Mouse (Mus musculus) ZHBTc4 (cell line): Measurements from ENCODE around the gene Gm45785.

Experiments used
- DNase-seq: peaks from one replicate; pipeline ENCODE4 v3.0.0-alpha.2; 2011; ENCODE audit warnings: low read depth, low spot score

The Gm45785 gene

DNA sequence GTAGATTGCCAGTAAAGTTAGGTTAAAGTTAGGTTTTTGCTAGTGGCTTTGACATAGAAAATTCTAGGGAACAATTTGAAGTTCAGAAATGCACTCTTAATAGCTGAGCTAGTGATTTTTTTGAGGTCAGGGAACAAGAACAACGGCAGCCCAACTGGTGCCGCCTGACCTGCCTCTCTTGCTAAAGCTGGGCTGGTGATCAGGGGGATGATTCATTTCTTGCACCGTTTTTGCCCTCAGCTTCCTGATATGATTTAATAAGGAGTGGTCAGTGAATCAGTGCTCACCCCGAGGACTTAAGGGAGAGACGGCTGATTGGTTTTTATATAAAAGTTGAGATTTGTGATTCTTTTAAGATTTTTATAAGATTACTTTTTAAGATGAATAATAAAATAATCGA is 24.7 kb downstream of the Gm45785 start:
- no peak for DNase-seq

DNA sequence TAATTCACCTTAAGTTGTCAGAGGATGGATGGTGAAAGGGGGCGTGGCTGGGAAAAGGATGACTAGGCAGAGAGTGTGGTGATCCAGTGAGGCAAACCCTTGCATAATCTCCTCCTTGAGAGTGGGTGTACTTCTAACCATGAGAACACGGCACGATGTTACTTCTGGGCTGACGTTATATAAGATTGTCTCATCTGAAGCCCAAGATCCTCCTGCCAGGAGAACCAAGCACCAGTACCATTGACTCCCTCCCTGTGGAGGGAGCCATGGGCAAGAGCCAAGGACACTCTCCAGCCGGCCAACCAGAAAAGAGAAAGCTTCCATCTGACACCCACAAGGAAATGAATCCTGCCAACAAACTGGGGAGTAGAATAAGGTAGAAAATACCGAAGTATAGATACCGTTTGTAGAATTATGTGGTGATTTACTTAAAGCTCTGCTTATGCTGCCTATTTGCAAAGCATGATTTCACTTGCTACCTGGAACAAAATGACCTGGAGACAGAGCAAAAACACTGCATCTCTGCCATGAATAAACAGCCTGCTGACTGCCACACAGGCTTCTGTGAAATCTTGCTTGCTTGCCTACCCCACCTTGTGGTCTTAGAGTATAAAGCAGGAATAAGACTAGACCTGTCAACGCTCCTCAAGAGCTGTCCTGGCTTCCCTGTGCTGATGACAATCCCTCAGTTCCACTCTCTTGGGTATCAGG is 27.8 kb downstream of the Gm45785 start:
- DNase-seq: peak; percentile 75

DNA sequence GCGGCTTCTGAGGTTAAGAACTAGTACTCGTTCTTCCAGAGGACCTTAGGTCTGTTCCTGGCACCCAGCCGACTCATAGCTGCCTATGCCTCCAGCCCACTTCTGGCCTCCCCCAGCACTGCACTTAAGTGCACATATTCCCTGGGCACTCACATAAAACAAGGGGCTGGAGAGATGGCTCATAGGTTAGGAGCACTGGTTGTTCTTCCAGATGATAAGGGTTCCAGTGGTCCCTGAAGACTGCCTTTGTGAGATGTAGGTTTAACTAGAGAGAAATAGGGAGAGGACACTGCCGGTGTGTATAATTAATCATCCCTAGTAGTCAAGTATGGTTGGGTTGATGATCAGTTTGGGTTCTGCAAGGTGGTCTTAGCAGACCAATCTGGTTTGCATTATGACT is 33.4 kb downstream of the Gm45785 start:
- DNase-seq: no peak

DNA sequence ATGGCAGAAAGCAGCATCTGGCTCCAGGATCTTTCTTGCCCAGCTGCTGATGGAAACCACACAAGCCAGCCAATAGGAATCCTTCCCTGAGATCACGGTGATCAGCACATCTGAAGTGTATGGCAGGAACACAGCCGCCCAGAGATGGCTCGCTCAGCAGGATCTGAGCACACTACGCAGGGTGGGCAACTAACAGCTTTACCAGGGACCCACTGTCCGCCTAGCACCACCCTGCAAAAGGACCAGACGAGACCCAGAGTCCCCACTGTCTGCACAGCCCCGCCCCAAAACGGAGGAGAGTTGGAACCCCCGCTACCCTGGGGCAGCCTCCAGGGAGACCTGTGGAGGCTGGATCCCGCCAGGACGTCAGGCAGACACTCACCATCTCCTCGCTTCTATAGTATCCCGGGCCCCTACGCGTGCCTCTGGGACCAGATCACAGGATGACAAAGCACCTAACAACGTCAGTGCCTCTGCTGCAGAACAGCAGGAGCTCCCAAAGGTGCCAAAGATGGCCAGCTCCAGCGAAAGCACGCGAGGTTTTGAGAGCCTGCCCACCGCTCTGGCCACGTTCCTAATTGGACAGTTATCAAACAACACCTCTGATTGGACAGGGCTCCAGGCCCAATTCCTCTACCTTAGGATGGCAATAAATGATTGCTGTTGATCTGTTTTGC is 34.3 kb downstream of the Gm45785 start, which contains the start of gene Zfp941:
Gene Zfp941, minus strand, starts transcription at position 526 of the 677 bp plus-strand sequence.
- peak; percentile 94 for DNase-seq

DNA sequence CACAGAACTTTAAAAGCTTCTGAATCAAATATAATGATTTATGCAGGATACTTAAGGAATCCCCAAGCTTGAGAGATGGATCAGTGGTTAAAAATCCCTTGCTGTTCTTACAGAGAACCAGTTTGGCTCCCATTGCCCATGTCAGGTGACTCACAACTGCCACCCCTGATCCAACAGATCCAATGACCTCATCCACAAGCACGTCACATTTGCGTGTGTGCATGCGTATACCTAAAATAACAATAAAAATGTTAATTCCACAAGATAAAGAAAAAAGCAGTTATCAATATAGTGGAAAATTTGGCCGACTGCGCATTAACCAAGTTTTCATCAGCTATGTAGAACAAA is 34.9 kb downstream of the Gm45785 start:
- no peak for DNase-seq

DNA sequence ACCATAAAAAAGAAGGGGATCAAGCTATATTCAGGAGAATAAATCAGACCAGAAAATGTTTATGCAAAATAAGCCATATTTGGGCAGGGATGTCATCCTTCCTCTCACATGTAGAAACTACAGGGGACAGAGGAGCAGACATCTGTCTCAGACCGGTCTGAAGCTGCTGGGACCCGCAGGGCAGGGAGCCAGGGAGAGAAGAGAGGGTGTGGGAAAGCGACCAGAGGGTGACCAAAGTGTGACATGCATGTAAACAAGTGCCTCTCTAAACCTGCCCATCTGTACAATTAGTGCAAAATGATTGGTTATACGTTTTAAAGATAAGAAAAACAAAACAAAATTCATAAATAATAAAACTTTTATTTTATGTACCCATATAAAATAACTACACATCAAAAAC is 36.0 kb downstream of the Gm45785 start:
- no peak for DNase-seq

DNA sequence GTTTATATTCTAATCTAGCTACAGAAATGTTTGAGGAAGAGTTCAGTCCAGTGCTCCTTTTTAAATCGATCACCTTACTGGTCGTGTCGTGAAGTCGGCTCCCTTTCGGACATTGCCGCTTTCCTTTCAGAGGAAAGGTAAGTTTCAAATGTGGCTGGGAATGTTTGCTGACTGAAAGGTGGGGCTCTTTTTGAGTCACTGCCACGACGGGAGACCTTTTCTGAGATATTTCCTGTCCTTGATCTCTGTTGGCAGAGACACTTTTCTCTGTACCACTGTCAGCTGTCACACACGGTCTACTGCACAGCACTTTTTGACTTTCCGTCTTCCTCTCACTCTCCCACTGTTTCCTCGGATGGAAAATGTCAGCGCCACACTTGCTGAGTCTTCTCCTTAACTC is 43.3 kb downstream of the Gm45785 start:
- no peak for DNase-seq

DNA sequence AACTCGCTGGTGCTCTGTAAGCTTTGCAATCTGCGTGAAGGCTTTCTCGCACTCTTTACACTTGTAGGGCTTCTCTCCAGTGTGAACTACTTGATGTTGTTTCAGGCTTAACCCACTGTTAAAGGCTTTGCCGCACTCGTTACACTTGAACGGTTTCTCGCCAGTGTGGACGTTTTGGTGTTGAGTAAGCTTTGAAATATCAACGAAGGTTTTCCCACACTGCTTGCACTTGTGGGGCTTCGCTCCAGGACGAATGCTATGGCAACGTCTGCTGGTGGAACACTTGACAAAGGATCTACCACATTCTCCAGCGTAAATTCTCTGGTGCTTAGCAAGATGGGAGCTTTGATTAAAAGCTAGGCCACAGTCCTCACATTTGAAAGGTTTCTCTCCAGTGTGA is 44.4 kb downstream of the Gm45785 start:
- no peak for DNase-seq

DNA sequence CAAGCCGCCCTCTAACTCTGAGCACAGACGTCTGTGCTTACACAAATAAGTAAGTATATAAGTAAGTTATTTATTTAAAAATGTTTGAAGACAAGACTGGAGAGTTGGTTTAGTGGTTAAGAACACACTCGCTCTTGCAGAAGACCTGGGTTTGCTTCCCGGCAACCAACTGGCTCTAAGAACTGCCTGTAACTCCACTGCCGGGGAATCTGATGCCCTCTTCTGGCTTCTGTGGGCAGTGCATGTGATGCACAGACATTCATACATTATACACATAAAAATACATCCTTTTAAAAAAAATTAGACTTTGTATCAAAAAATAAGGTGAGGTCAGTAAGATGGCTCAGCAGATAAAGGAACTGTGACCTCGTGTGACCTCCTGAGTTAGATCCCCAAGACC is 45.6 kb downstream of the Gm45785 start:
- DNase-seq: peak; percentile 72

DNA sequence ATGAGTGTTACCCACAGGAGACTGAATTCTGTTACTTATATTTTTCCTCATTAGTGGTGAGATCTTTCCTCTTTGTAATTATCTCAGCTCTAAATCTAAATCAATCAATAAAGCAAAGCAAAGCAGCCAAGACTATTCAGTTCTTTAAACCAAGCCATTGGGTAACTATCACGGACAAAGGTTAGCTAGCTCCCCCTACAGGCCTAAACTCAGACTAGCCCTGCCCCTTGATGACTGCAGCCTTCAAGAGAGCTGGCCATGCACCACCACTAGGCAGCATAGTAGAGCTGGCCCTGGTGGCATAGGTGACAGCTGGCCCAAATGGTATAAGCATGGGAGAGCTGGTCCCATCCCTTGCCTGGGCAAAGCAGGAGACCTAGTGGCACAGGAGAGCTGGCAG is 50.4 kb downstream of the Gm45785 start:
- peak; percentile 79 for DNase-seq

DNA sequence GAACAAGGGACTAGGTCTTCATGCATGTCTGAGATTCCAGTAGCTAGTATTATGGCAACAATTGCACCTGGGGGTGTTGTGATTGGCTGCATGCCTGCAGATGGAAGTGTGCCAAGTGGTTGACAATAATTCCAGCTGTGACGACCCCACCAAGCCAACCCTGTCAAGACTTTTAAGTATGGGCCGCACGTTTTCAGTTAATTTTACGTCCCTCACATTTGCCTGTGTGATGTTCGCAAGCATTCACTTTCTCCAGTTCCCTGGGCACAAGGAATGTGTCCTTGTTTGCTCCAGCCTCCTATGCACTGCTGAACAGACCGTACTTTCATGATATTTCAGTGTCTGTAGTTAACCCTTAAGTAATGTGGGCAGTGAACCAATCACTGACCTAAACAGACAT is 53.5 kb downstream of the Gm45785 start:
- no peak for DNase-seq

DNA sequence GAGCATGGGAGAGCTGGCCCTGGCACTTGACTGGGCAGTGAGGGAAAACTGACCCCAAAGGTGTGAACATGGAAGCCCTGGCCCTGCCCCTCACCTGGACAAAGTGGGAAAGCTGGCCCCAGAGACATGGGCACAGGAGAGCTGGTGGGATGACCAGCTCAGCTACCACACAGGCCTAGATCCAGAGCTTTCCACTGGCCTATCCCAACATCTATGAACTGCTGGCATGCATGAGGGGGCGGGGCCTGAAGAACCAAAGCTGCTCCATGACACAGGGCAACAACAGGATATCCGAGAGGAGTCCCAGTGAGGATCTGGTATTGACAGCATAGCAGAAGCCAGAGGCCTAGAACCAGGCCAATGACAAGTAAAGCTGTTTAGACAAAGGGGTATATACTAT is 57.9 kb downstream of the Gm45785 start:
- no peak for DNase-seq

DNA sequence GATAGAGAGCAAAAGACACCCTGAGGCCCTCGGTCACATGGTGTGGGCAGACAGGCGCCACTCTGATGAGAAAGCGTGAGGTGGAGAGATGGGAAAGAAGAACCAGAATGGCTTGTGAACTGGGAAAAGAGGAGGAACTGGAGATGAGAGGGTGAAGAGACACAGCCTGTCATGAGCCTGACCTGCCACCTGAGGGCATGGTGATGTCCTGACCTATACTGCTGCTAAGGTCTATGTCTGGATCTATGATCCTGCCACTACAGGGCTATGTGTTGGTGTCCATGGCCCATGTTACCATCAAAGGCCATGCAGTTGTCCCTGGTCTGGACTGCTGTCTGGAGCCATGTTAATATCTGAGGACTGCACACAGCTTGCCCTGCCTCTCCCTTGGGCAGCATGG is 58.5 kb downstream of the Gm45785 start:
- peak; percentile 25 for DNase-seq

DNA sequence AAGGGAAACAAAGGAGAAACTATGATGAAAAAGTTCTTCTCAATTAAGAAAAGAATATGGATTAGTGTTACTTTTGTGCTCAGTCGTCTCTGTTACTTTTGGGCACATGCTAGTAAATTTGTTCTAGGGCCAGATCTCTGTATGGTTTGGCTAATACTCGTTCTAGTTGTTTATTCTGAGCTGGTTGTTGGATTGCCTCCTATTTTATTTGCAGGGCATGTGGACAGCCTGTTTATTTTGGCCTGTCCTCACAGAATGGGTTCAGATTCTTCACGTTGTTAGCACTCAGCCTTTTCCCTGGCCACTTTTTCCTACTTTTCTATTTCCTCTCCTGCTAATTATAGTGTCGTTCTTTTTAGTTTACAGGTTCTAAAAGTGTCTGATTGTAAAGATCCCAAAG is 62.6 kb downstream of the Gm45785 start:
- no peak for DNase-seq

DNA sequence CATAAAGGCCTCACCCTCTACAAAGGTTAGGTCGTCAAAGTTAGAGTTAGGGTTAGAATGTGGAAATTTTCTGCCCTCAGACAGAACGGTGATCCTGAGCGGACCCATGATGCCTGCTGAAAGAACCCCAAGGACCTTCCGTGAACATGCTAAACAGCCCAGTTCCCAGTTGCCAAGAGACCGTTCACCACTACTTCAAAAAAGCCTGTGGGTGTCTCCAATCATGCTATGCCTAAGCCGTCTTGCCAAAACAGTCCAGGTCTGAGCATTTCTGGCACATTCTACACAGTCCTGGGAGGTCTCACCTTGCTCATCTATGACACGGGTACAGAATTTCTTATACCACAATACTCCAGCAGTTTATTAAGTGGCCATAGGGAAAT is 68.1 kb downstream of the Gm45785 start:
- no peak for DNase-seq

DNA sequence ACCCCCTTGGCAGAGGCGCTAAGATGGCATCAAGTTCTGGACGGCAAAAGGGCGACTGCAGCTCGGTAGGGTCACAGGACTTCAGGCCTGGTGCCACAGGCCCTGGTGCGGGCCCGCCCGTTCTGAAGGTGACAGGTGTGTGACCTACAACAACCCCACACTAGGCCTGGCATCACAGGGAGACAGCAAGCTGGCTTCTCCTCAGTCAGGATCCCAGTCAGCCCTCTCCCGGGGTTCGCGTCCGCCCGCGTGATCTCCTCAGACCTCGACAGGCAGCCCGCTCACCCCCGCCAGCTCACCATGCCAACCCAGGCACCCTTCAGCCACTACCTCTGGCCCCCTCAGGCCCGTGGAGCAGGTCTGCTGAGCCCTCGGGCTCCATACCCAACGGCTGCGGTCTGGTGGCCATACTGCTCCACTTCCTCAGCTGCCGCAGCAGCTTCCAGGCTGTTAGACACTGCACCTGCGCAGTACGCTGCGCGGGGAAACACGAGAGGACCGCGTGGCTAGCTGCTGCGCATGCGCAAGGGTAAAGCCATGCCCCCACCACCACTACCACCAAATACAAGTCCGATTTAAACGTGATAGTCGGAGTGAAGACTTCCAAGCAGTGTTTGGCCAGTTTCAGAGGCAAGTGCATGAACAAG is 68.6 kb downstream of the Gm45785 start, which contains the start of gene Syce1:
Gene Syce1, minus strand, starts transcription at position 447 of the 647 bp plus-strand sequence.
- DNase-seq: peak; percentile 94

DNA sequence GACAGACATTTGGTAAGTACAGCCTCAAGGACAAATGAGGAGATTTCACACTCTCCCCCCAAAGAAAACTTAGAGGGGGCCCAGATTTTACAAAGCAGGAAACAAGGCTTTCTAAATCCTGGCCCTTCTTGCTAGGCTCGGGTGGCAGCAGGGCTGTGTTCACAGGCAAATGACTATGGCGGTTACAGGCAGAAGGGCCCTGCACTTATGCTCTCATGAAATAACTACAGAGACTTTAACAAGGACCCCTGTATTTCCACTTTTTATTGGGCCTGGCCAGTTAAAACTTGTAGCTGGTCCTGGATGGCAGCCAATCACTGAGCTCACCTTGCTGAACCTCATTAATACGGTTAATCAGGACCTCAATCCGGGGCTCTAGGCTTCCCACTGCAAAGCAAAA is 75.6 kb downstream of the Gm45785 start:
- no peak for DNase-seq
